Mouse (Mus musculus): ENCODE results near the gene Lgi4. TPM values are rescaled to one million over a fixed set of nuclear protein-coding genes. Genes with fewer than 3 reads are reported as not detected.

Lgi4 gene
- 1.2 and 2.4 TPM in 2 replicates for polyA plus RNA-seq (2014; fragmentation: Nextera tagmentation; extraction: Ambion mirVana)

GRCm38 (mm10) chr7:31059108-31059507, at the start of gene Lgi4:
Gene Lgi4, plus strand, starts transcription at chr7:31059342.
- H3K9me3 ChIP-seq (ENCODE audit: control insufficient read depth, low read length), result no peaks in the 10 kb centered on the region
- DNase-seq (ENCODE audit: low spot score) (peak; percentile 96), ATAC-seq (replicated peaks; ENCODE audit: low FRiP score, low TSS enrichment, low read depth) (peak; percentile 50)
- 7% methylated on average over 2 of the region's 2 CpGs for WGBS
- no peaks in the 10 kb centered on the region for H3K36me3 ChIP-seq (ENCODE audit: control insufficient read depth, insufficient read depth, low read length)
- H3K4me3 ChIP-seq (ENCODE audit: low read depth, low read length), result no peak within 1 kb of the TSS
- no peak within 1 kb of the TSS for H3K9ac ChIP-seq (ENCODE audit: low read length)
- peaks cover 18% of the 10 kb centered on the region for H3K4me1 ChIP-seq (replicated peaks; ENCODE audit: control insufficient read depth, insufficient read depth, low read length)
- 0 out of 2 replicates have a peak within 1 kb of the TSS, but pooled peaks have one; percentile 3 for H3K4me2 ChIP-seq (ENCODE audit: low read length)
- 0 out of 2 replicates have a peak, but pooled peaks cover 4% of the 10 kb centered on the region for H3K27me3 ChIP-seq (replicated peaks; ENCODE audit: control insufficient read depth, insufficient read depth, low read length)
- peak within 1 kb of the TSS; percentile 30; the same call in 1 of the 2 replicates for H3K27ac ChIP-seq (ENCODE audit: low read depth)

- H3K4me1 ChIP-seq (replicated peaks; ENCODE audit: control insufficient read depth, insufficient read depth, low read length), result peaks cover 17% of the 10 kb centered on the region; the same call in 1 of the 2 replicates
- WGBS, result 70% methylated on average over 5 of the region's 5 CpGs
- no peak overlapping the region for H3K4me3 ChIP-seq (ENCODE audit: low read depth, low read length)
- H3K27me3 ChIP-seq (replicated peaks; ENCODE audit: control insufficient read depth, insufficient read depth, low read length), result no peaks in the 10 kb centered on the region
- no peaks in the 10 kb centered on the region for H3K9me3 ChIP-seq (ENCODE audit: control insufficient read depth, low read length)
- no peak overlapping the region for H3K9ac ChIP-seq (ENCODE audit: low read length)
- DNase-seq (ENCODE audit: low spot score), result no peak
- H3K27ac ChIP-seq (ENCODE audit: low read depth), result no peak overlapping the region
- ATAC-seq (replicated peaks; ENCODE audit: low FRiP score, low TSS enrichment, low read depth), result no peak
- no peak overlapping the region for H3K4me2 ChIP-seq (ENCODE audit: low read length)
- no peaks in the 10 kb centered on the region for H3K36me3 ChIP-seq (ENCODE audit: control insufficient read depth, insufficient read depth, low read length)
These were observed 46.2 kb upstream of the Lgi4 start for GRCm38 (mm10) chr7:31012971-31013370.

GRCm38 (mm10) chr7:31017104-31017901, 41.8 kb upstream of the Lgi4 start:
- H3K4me2 ChIP-seq (ENCODE audit: low read length), result no peak overlapping the region
- no peaks in the 10 kb centered on the region for H3K27me3 ChIP-seq (replicated peaks; ENCODE audit: control insufficient read depth, insufficient read depth, low read length)
- no peak overlapping the region for H3K4me3 ChIP-seq (ENCODE audit: low read depth, low read length)
- WGBS, result 37% methylated on average over 10 of the region's 10 CpGs
- H3K9me3 ChIP-seq (ENCODE audit: control insufficient read depth, low read length), result no peaks in the 10 kb centered on the region
- DNase-seq (ENCODE audit: low spot score), result peak; percentile 63
- no peaks in the 10 kb centered on the region for H3K36me3 ChIP-seq (ENCODE audit: control insufficient read depth, insufficient read depth, low read length)
- no peak overlapping the region for H3K9ac ChIP-seq (ENCODE audit: low read length)
- H3K27ac ChIP-seq (ENCODE audit: low read depth), result no peak overlapping the region
- H3K4me1 ChIP-seq (replicated peaks; ENCODE audit: control insufficient read depth, insufficient read depth, low read length), result peaks cover 10% of the 10 kb centered on the region; the same call in 1 of the 2 replicates
- peak; percentile 74 for ATAC-seq (replicated peaks; ENCODE audit: low FRiP score, low TSS enrichment, low read depth)

- 73% methylated on average over 8 of the region's 8 CpGs for WGBS
- no peak for ATAC-seq (replicated peaks; ENCODE audit: low FRiP score, low TSS enrichment, low read depth)
- Histone ChIP-seq H3K9ac (ENCODE audit: low read length) (no peak overlapping the region), H3K4me1 (replicated peaks; ENCODE audit: control insufficient read depth, insufficient read depth, low read length) (no peaks in the 10 kb centered on the region), H3K27ac (ENCODE audit: low read depth) (no peak overlapping the region), H3K4me2 (ENCODE audit: low read length) (no peak overlapping the region), H3K4me3 (ENCODE audit: low read depth, low read length) (no peak overlapping the region), H3K9me3 (ENCODE audit: control insufficient read depth, low read length) (0 out of 2 replicates have a peak, but pooled peaks cover 2% of the 10 kb centered on the region), H3K36me3 (ENCODE audit: control insufficient read depth, insufficient read depth, low read length) (no peaks in the 10 kb centered on the region), H3K27me3 (replicated peaks; ENCODE audit: control insufficient read depth, insufficient read depth, low read length) (no peaks in the 10 kb centered on the region)
- no peak for DNase-seq (ENCODE audit: low spot score)
These were observed 30.5 kb upstream of the Lgi4 start for GRCm38 (mm10) chr7:31028609-31029008.

- Histone ChIP-seq H3K4me3 (ENCODE audit: low read depth, low read length) (no peak overlapping the region), H3K9ac (ENCODE audit: low read length) (no peak overlapping the region), H3K4me1 (replicated peaks; ENCODE audit: control insufficient read depth, insufficient read depth, low read length) (no peaks in the 10 kb centered on the region), H3K9me3 (ENCODE audit: control insufficient read depth, low read length) (0 out of 2 replicates have a peak, but pooled peaks cover 2% of the 10 kb centered on the region), H3K36me3 (ENCODE audit: control insufficient read depth, insufficient read depth, low read length) (no peaks in the 10 kb centered on the region), H3K27ac (ENCODE audit: low read depth) (no peak overlapping the region), H3K4me2 (ENCODE audit: low read length) (no peak overlapping the region), H3K27me3 (replicated peaks; ENCODE audit: control insufficient read depth, insufficient read depth, low read length) (no peaks in the 10 kb centered on the region)
- no peak for DNase-seq (ENCODE audit: low spot score)
- WGBS, result 69% methylated on average over 2 of the region's 2 CpGs
- no peak for ATAC-seq (replicated peaks; ENCODE audit: low FRiP score, low TSS enrichment, low read depth)
These were observed 28.4 kb upstream of the Lgi4 start for GRCm38 (mm10) chr7:31030717-31031116.

- Histone ChIP-seq H3K4me2 (ENCODE audit: low read length) (no peak overlapping the region), H3K9ac (ENCODE audit: low read length) (no peak overlapping the region), H3K9me3 (ENCODE audit: control insufficient read depth, low read length) (no peaks in the 10 kb centered on the region), H3K27me3 (replicated peaks; ENCODE audit: control insufficient read depth, insufficient read depth, low read length) (no peaks in the 10 kb centered on the region), H3K4me3 (ENCODE audit: low read depth, low read length) (no peak overlapping the region), H3K4me1 (replicated peaks; ENCODE audit: control insufficient read depth, insufficient read depth, low read length) (no peaks in the 10 kb centered on the region), H3K36me3 (ENCODE audit: control insufficient read depth, insufficient read depth, low read length) (no peaks in the 10 kb centered on the region), H3K27ac (ENCODE audit: low read depth) (no peak overlapping the region)
- ATAC-seq (replicated peaks; ENCODE audit: low FRiP score, low TSS enrichment, low read depth) (no peak), DNase-seq (ENCODE audit: low spot score) (no peak)
- 81% methylated on average over 7 of the region's 7 CpGs for WGBS
These were observed 27.4 kb upstream of the Lgi4 start for GRCm38 (mm10) chr7:31031731-31032130.

- 59% methylated on average over 9 of the region's 9 CpGs for WGBS
- H3K9ac ChIP-seq (ENCODE audit: low read length), result no peak overlapping the region
- ATAC-seq (replicated peaks; ENCODE audit: low FRiP score, low TSS enrichment, low read depth), result no peak
These were observed 25.6 kb upstream of the Lgi4 start for GRCm38 (mm10) chr7:31033409-31034165.

GRCm38 (mm10) chr7:31034789-31035188, 24.4 kb upstream of the Lgi4 start:
- no peak overlapping the region for H3K4me3 ChIP-seq (ENCODE audit: low read depth, low read length)
- DNase-seq (ENCODE audit: low spot score) (no peak), ATAC-seq (replicated peaks; ENCODE audit: low FRiP score, low TSS enrichment, low read depth) (no peak)
- H3K27me3 ChIP-seq (replicated peaks; ENCODE audit: control insufficient read depth, insufficient read depth, low read length), result no peaks in the 10 kb centered on the region
- H3K9ac ChIP-seq (ENCODE audit: low read length), result no peak overlapping the region
- no peaks in the 10 kb centered on the region for H3K36me3 ChIP-seq (ENCODE audit: control insufficient read depth, insufficient read depth, low read length)
- H3K4me2 ChIP-seq (ENCODE audit: low read length), result no peak overlapping the region
- H3K27ac ChIP-seq (ENCODE audit: low read depth), result no peak overlapping the region
- H3K4me1 ChIP-seq (replicated peaks; ENCODE audit: control insufficient read depth, insufficient read depth, low read length), result no peaks in the 10 kb centered on the region
- WGBS, result 69% methylated on average over 11 of the region's 11 CpGs
- no peaks in the 10 kb centered on the region for H3K9me3 ChIP-seq (ENCODE audit: control insufficient read depth, low read length)

More at GRCm38 (mm10) chr7:31033409-31034165, 25.6 kb upstream of the Lgi4 start:
- Histone ChIP-seq H3K9me3 (ENCODE audit: control insufficient read depth, low read length) (no peaks in the 10 kb centered on the region), H3K27ac (ENCODE audit: low read depth) (no peak overlapping the region), H3K4me1 (replicated peaks; ENCODE audit: control insufficient read depth, insufficient read depth, low read length) (no peaks in the 10 kb centered on the region), H3K4me2 (ENCODE audit: low read length) (no peak overlapping the region), H3K36me3 (ENCODE audit: control insufficient read depth, insufficient read depth, low read length) (no peaks in the 10 kb centered on the region), H3K27me3 (replicated peaks; ENCODE audit: control insufficient read depth, insufficient read depth, low read length) (no peaks in the 10 kb centered on the region), H3K4me3 (ENCODE audit: low read depth, low read length) (no peak overlapping the region)
- DNase-seq (ENCODE audit: low spot score), result no peak
